Mouse (Mus musculus) forebrain, embryonic 15.5 days (tissue): ENCODE data around the gene Per2. TPM values are rescaled to one million over a fixed set of nuclear protein-coding genes. Genes with fewer than 3 reads are reported as not detected.
A peak's percentile ranks its signal among the peaks of the same experiment; 100 is the strongest.

Source experiments
- ATAC-seq: fragments of 200-750 bp; cut with Nextera tagmentation; replicated peaks from 2 replicates; pipeline ENCODE4 v1.8.0; 2017; ENCODE audit warnings: mild to moderate bottlenecking, moderate TSS enrichment, moderate library complexity
- H3K27ac ChIP-seq: fragments of 300-500 bp; sonication (generic); replicated peaks from 2 replicates; pipeline ENCODE4 v1.5.1; 2015; ENCODE audit warnings: mild to moderate bottlenecking, inconsistent platforms
- H3K27me3 ChIP-seq: fragments of 300-500 bp; sonication (generic); 2 replicates; pipeline ENCODE4 v1.6.1; 2015; ENCODE audit warnings: inconsistent platforms
- H3K36me3 ChIP-seq: fragments of 300-500 bp; sonication (generic); 2 replicates; pipeline ENCODE4 v1.6.1; 2015; ENCODE audit warnings: mild to moderate bottlenecking, inconsistent platforms
- H3K4me1 ChIP-seq: fragments of 300-500 bp; sonication (generic); 2 replicates; pipeline ENCODE4 v1.6.1; 2015; ENCODE audit warnings: inconsistent platforms
- H3K4me2 ChIP-seq: fragments of 300-500 bp; sonication (generic); replicated peaks from 2 replicates; pipeline ENCODE4 v1.6.1; 2015; ENCODE audit warnings: mild to moderate bottlenecking, inconsistent platforms
- H3K4me3 ChIP-seq: fragments of 300-500 bp; sonication (generic); 2 replicates; pipeline ENCODE4 v1.5.1; 2015; ENCODE audit warnings: mild to moderate bottlenecking, inconsistent platforms
- H3K9ac ChIP-seq: fragments of 300-500 bp; sonication (generic); replicated peaks from 2 replicates; pipeline ENCODE4 v1.6.1; 2015; ENCODE audit warnings: mild to moderate bottlenecking, inconsistent platforms
- H3K9me3 ChIP-seq: fragments of 300-500 bp; sonication (generic); 2 replicates; pipeline ENCODE4 v1.6.1; 2016; ENCODE audit warnings: inconsistent platforms
- WGBS: fragments of 180-500 bp; shearing (Covaris S2); methylation state at CpG from one replicate; pipeline ENCODE4 v1.1.7; 2015; ENCODE audit warnings: mixed read lengths; 5-methylcytosine and 5-hydroxymethylcytosine counted together
- polyA plus RNA-seq: library from polyadenylated mRNA; unstranded; fragments of >200 nt; fragmentation: Nextera tagmentation; extraction: Ambion mirVana; gene quantifications from 2 replicates; pipeline ENCODE4 v1.2.1, GENCODE M21; 2015

Gene Per2
- polyA plus RNA-seq, 1 experiment from 2014 or later = 4.5 TPM

DNA sequence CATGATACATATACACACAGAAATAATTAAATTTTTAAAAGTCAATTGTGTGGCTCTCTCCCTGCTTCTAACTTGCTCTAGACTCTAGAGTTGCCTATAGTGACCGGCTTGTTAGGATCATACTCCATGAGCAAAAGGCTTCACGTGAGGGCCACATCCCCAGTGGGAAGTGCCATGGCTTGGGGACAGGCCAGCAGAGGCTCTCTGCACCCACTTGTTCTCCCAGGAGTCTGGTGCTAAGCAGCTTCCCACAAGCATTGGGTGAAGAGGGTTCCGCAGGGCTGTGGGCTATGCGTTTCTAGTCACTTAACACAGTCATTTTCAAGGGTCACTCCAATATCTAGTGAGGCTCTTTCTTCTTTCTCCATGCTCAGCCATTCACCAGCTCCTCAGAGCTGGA lies 2.0 kb downstream of the Per2 start:
- no peaks in the 10 kb centered on the region for H3K9me3 ChIP-seq
- no peak overlapping the region for H3K4me2 ChIP-seq

DNA sequence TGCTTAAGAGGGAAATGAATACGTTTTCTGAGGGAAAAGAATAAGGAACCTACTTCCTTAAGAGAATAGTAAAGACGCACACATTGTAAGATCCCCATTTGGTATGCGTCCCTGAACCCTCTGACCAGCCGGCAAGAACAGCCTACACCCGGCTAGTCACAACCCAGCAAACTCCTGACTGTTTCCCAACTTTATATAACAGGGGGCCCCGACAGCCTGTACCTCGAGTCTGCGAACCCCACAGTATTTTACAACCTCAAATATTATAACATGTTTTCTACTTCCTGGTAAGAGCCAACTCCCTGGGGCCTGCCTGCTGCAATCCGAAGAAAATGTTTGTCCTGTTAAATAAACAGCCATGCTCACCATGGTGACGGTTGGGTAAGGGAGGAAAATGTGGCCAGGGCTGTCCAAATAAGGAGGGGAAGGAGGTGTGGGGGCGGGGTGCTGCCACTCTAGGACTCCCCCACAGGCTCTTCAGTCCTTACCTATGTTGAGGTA lies 2.8 kb downstream of the Per2 start:
- WGBS = 31% methylated on average over 11 of the region's 11 CpGs
- ATAC-seq = no peak
- Histone ChIP-seq H3K27me3 (no peaks in the 10 kb centered on the region), H3K27ac (peak overlapping the region; percentile 24), H3K4me1 (peaks cover 48% of the 10 kb centered on the region), H3K4me3 (no peak overlapping the region), H3K4me2 (peak overlapping the region; percentile 0; the same call in 1 of the 2 replicates), H3K36me3 (no peaks in the 10 kb centered on the region), H3K9ac (no peak overlapping the region; the same call in 1 of the 2 replicates), H3K9me3 (no peaks in the 10 kb centered on the region)

More for the DNA sequence above, 2.0 kb downstream of the Per2 start:
- Histone ChIP-seq H3K4me1 (peaks cover 48% of the 10 kb centered on the region), H3K27ac (no peak overlapping the region), H3K4me3 (no peak overlapping the region), H3K36me3 (no peaks in the 10 kb centered on the region), H3K27me3 (no peaks in the 10 kb centered on the region), H3K9ac (no peak overlapping the region)
- WGBS = 95% methylated on average over 4 of the region's 4 CpGs
- no peak for ATAC-seq

DNA sequence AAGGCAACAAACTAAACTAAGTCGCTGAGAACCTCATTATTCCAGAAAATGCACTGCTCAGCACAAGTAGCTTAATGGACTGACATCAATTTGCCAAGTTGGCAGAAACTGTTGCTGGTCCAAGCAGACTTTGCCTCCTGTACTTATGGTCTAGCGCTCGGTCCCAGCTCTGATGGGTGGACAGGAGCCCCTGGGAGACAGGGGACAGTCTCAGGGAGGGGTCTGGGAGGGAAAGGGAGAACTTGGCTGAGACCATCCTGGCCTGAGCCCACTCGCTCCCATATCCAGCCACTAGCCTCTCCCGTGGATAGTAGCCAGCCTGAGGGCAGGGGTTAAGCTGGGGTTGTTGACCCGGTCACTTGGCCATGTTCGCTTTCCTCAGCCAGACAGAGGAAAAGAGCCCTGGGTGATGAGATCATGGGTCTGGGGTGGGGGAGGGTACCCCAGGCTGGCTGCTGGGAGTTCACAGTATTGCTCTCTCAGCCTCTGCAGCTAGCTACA lies 3.4 kb downstream of the Per2 start:
- Histone ChIP-seq H3K9me3 (no peaks in the 10 kb centered on the region), H3K27me3 (no peaks in the 10 kb centered on the region), H3K36me3 (no peaks in the 10 kb centered on the region), H3K9ac (no peak overlapping the region), H3K4me1 (peaks cover 48% of the 10 kb centered on the region), H3K4me3 (no peak overlapping the region), H3K4me2 (peak overlapping the region; percentile 0; the same call in 1 of the 2 replicates), H3K27ac (peak overlapping the region; percentile 24)
- 39% methylated on average over 7 of the region's 7 CpGs for WGBS
- ATAC-seq = no peak

DNA sequence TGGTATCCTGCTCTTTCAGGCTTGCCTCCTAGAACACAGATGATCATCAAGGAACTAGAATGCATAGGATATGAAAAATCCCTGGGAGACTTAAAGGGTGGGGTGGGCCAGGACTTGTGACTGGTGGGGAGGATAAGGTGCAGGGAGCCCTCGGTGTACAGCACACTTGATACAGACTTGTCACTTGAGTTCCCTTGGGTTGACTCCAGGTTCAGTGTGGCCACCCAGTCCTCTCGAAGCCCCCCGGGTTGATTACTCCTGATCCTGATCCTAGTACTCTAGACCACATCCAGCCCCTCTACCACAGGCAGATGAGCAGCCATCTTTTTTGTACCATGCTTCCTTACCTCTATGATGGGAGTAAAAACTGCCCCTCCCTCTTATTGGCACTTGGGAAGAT lies 4.2 kb downstream of the Per2 start:
- Histone ChIP-seq H3K27me3 (no peaks in the 10 kb centered on the region), H3K36me3 (no peaks in the 10 kb centered on the region), H3K4me2 (no peak overlapping the region), H3K9me3 (no peaks in the 10 kb centered on the region), H3K4me1 (peaks cover 46% of the 10 kb centered on the region), H3K4me3 (no peak overlapping the region), H3K9ac (no peak overlapping the region), H3K27ac (no peak overlapping the region)
- no peak for ATAC-seq
- WGBS = 90% methylated on average over 3 of the region's 3 CpGs

DNA sequence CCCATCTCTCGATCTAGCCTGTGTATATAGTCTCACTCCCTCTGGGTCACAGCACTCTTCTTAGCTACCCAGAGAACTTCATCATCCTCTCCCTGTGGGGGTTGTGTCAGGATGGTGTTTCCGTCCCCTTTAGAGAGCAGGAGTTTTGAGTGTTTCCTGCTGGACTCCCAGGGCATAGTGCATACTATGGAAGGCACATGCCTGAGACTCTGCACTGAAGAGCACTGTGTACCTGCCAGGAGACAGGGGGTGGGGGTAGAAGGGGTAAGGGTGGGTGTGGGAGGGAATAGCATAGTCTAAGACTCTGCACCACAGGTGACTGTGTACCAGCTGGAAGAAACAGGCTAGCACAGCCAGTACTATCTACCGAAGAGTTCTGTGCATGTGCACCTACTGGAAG lies 4.8 kb downstream of the Per2 start:
- Histone ChIP-seq H3K4me1 (peaks cover 42% of the 10 kb centered on the region), H3K27me3 (no peaks in the 10 kb centered on the region), H3K9me3 (no peaks in the 10 kb centered on the region), H3K27ac (no peak overlapping the region), H3K4me2 (no peak overlapping the region), H3K4me3 (no peak overlapping the region), H3K36me3 (peaks cover 2% of the 10 kb centered on the region; the same call in 1 of the 2 replicates), H3K9ac (no peak overlapping the region)
- 89% methylated on average over 3 of the region's 3 CpGs for WGBS
- no peak for ATAC-seq

DNA sequence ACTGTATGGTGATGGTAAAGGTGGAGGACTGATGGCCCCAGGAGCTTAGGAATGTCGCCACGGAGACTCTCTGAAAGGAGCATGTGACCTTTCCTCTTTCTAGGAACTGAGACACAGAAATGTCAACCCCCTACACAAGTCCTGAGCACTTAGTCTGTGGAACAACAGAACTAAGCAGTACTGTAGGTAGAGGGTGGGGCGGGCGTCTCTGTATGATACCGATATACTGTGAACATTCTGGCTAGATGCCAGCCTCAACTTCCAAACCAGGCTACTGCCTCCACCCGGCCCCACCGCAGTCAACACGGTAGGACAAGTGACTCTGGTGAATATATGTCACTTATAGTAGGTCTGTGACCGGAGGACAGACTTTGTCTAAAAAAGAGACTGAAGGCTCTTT lies 5.2 kb downstream of the Per2 start:
- H3K4me2 ChIP-seq = no peak overlapping the region
- ATAC-seq = no peak
- WGBS = 86% methylated on average over 9 of the region's 9 CpGs
- H3K36me3 ChIP-seq = peaks cover 4% of the 10 kb centered on the region; the same call in 1 of the 2 replicates
- H3K9me3 ChIP-seq = no peaks in the 10 kb centered on the region
- no peak overlapping the region for H3K4me3 ChIP-seq
- H3K4me1 ChIP-seq = peaks cover 42% of the 10 kb centered on the region
- H3K9ac ChIP-seq = no peak overlapping the region
- H3K27ac ChIP-seq = no peak overlapping the region
- H3K27me3 ChIP-seq = no peaks in the 10 kb centered on the region

DNA sequence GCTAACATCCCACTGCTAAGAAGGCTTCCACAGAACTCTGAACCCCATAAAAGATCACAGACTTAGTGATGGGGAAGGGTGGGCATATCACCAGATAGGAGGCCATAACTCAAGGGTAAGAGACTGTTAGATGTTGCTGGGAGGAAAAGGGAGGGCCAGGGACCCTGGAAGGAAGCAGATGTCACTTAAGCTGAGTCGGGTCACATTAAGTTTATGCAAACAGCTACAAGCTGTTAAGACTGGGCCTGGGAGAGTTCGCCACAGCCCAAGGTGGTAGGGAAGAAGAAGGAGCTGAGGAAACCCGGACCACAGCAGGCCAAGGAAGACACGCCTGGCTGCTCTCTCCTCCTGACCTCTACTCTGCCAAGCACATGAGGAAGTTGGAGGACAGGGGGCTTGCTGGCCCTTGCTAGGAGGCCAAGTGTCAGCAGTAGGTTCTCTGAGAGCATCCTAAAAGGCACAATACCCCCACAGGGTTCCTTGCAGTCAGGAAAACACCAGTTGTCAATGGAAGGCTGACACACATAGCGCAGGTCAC lies 7.5 kb downstream of the Per2 start:
- Histone ChIP-seq H3K27me3 (no peaks in the 10 kb centered on the region), H3K4me1 (peaks cover 20% of the 10 kb centered on the region), H3K9me3 (no peaks in the 10 kb centered on the region), H3K4me3 (no peak overlapping the region), H3K27ac (no peak overlapping the region), H3K4me2 (no peak overlapping the region), H3K36me3 (peaks cover 16% of the 10 kb centered on the region), H3K9ac (no peak overlapping the region)
- WGBS = 84% methylated on average over 5 of the region's 5 CpGs
- no peak for ATAC-seq

DNA sequence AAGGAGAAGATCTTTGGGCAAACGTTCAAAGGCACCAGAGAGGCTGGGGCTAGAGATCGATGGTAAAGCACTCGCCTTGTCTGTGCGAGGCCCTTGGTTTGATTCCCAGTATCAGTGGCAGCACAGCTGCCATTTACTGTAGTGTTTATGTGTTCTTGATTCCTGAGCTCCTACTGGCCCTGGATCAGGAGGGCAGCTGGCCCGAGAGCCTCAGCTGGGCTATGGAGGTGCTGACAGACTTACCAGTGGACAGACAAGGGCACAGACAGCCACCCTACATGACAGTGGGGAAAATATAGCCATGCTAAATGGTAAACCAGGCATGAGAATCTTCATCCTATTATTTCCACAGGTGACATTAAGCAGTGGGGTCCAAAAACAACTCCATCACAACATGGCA lies 8.3 kb downstream of the Per2 start:
- Histone ChIP-seq H3K4me1 (peaks cover 13% of the 10 kb centered on the region), H3K27me3 (no peaks in the 10 kb centered on the region), H3K36me3 (peaks cover 16% of the 10 kb centered on the region), H3K4me3 (no peak overlapping the region), H3K4me2 (no peak overlapping the region), H3K9me3 (no peaks in the 10 kb centered on the region), H3K27ac (no peak overlapping the region), H3K9ac (no peak overlapping the region)
- ATAC-seq = no peak
- 90% methylated on average over 5 of the region's 5 CpGs for WGBS

DNA sequence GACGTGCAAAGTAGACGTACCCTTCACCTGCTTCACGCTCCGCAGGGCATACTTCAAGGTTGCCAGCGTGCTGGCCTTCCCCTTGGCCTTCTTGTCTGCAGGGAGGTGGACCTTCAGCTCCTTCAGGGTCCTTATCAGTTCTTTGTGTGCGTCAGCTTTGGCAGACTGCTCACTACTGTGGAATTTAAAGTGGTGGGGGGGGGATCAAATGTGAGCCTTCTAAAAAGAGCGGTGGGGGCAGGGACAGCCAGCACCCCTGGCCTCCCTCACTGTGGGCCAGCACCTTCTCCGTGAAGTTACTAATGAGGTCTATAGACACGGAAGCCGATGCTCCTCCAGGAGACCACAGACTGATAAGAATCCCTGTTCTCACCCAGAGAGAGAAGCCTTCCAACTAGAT lies 10.4 kb downstream of the Per2 start:
- no peaks in the 10 kb centered on the region for H3K9me3 ChIP-seq
- ATAC-seq = no peak
- H3K36me3 ChIP-seq = peaks cover 35% of the 10 kb centered on the region
- no peaks in the 10 kb centered on the region for H3K4me1 ChIP-seq
- no peaks in the 10 kb centered on the region for H3K27me3 ChIP-seq
- H3K27ac ChIP-seq = no peak overlapping the region
- no peak overlapping the region for H3K4me3 ChIP-seq
- 95% methylated on average over 10 of the region's 10 CpGs for WGBS
- no peak overlapping the region for H3K4me2 ChIP-seq
- H3K9ac ChIP-seq = no peak overlapping the region

DNA sequence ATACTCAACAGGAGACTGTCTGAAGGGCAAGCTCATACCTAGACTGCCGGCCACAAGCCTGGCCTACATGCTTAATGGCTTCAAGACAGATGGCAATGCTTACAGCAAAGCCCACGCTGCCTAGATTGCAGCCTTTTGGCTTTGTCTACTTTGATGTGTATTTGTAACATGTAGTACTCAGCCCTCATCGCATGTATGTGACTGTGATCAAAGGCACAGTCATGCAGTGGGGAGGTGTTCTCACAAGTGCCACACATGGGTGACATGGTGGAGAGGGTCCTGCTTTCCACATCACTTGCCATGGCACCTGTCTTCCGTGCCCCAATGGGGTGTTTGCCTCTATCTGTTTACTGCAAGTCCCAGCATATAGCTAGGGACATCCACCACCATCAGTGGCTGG lies 12.6 kb downstream of the Per2 start:
- H3K27me3 ChIP-seq = no peaks in the 10 kb centered on the region
- H3K4me2 ChIP-seq = no peak overlapping the region
- ATAC-seq = no peak
- no peak overlapping the region for H3K27ac ChIP-seq
- H3K4me1 ChIP-seq = no peaks in the 10 kb centered on the region
- H3K9me3 ChIP-seq = no peaks in the 10 kb centered on the region
- peaks cover 36% of the 10 kb centered on the region for H3K36me3 ChIP-seq
- 89% methylated on average over 4 of the region's 4 CpGs for WGBS
- no peak overlapping the region for H3K9ac ChIP-seq
- no peak overlapping the region for H3K4me3 ChIP-seq

DNA sequence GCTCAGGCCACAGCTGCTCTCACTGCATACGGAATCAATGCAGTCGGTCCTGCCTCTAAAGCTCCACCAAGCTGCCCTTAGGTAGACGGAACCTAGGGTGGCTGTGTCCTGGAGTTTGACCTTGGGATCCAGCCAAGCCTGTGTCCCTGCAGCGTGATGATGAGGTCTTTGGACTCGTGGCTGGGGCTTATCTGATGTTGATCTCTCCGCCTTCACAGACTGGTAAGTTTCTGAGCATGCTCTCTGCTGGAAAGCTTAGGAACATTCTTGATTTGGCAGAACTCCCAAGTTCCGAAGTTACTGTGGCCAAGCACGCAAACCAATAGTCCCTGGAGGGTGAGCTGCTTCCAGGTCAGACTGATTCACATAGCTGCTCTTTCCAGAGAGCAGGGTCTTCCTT lies 13.1 kb downstream of the Per2 start:
- H3K9ac ChIP-seq = no peak overlapping the region
- whole genome bisulfite sequencing = 80% methylated on average over 8 of the region's 8 CpGs
- no peak overlapping the region for H3K4me3 ChIP-seq
- H3K4me2 ChIP-seq = no peak overlapping the region
- no peak overlapping the region for H3K27ac ChIP-seq
- H3K4me1 ChIP-seq = no peaks in the 10 kb centered on the region
- H3K36me3 ChIP-seq = peaks cover 38% of the 10 kb centered on the region
- no peak for ATAC-seq
- H3K9me3 ChIP-seq = no peaks in the 10 kb centered on the region
- H3K27me3 ChIP-seq = no peaks in the 10 kb centered on the region

DNA sequence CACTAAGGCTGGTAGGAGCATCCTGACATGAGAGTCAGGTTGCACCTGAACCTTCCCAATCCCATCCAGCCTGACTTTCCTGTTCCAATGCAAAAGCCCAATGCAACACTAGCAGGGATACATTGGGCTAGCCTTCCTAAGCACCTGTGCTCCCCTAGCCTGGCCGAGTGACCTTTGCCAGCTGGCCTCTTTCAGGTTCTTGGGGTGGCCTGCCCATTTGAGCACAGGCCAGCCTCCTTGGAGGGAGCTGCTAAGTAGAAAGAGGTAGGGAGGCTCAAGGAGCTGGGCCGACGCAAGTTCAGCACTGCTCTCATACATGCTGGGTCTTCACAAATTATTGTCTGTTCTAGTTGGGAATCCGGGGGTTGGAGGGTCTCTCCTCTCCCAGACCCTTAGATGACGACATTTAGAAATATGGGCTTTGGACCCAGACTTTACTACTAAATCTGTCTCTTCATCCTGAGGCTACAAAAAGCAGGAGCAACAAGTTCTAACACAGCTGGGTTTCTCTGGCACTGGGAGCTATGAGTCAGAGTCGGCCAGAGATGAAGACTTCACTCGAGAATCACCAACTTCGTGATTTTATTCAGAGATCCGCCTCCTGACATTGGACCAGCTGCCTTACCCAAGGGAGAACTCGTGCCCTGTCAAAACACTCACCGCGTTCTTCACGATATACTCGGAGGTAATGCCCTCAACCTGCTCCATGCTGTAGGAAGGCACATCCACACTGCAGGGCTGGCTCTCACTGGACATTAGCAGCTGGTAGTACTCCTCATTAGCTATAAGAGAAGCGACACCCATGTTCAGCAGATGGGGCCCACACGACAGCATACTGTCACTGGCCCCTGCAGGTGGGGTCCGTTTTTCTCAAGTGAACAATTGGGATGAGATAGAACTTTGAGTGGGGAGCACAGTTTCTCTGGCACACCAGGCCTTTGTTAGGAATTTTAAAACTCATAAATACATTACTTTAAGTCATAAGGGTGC lies 14.0 kb downstream of the Per2 start:
- no peak overlapping the region for H3K4me2 ChIP-seq
- WGBS = 92% methylated on average over 17 of the region's 17 CpGs
- no peak overlapping the region for H3K9ac ChIP-seq
- H3K36me3 ChIP-seq = peaks cover 40% of the 10 kb centered on the region
- no peak overlapping the region for H3K4me3 ChIP-seq
- ATAC-seq = no peak
- H3K4me1 ChIP-seq = no peaks in the 10 kb centered on the region
- H3K27me3 ChIP-seq = no peaks in the 10 kb centered on the region
- H3K27ac ChIP-seq = no peak overlapping the region
- H3K9me3 ChIP-seq = no peaks in the 10 kb centered on the region
